Mouse (Mus musculus): ENCODE data around the gene Ddx54.

- TF ChIP-seq POLR2A (IDR thresholded peaks at IDR 0.05; ENCODE audit: low read depth, low read length) (no peak), CTCF (IDR thresholded peaks at IDR 0.05; ENCODE audit: extremely low read depth, insufficient read depth, insufficient read length, insufficient replicate concordance) (no peak)
Measured at GRCm38 (mm10) chr5:120563914-120564311, 48.6 kb upstream of the Ddx54 start.
